In the genomic region with DNA sequence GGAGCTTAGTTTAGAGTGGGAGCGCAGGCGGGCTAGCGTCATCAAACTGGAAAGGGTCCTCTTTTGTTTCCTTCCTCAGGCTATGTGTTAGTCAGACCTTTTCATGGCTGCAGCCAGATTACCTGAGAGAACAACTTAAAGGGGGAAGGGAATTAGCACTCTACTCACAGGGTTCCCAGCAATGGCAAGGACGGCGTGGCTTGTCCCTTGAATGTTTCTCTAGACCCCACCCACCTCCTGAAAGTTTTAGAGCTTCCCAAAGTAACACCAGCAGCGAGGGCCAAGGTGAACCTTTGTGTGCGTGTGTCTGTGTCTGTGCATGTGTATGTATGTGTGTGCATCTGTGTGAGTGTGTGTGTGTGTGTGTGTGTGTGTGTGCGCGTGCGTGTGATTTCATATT, we compare ENCODE assay signal across 26 mouse cellular contexts.
"Had no signal": no experiment of that assay in that cellular context is flagged by ENCODE, and none has a peak within 500 bp of the region (broad histone marks: within the 10 kb centered on the region; RNA-seq: fewer than 3 reads in every experiment).

No protein-coding gene starts in this region.

- ATAC-seq: hindbrain, postnatal 0 days; intestine, embryonic 16.5 days; liver, embryonic 12.5 days had no signal

- DNase-seq: gastrocnemius, adult 2 months; gastrocnemius, postnatal 10 days; gastrocnemius, postnatal 25 days; heart, postnatal 14 days; heart, postnatal 36 days; kidney, adult 11 months; kidney, adult 2 months; kidney, adult 9 months; kidney, postnatal 14 days; kidney, postnatal 36 days; layer of hippocampus, adult 9-11 months; layer of hippocampus, postnatal 36 days; left cerebral cortex, postnatal 4 days had no signal

- H3K4me2 ChIP-seq: heart, embryonic 11.5 days; heart, embryonic 13.5 days; heart, embryonic 15.5 days; hindbrain, embryonic 13.5 days; hindbrain, embryonic 15.5 days; kidney, embryonic 15.5 days; limb, embryonic 13.5 days; limb, embryonic 15.5 days; liver, embryonic 12.5 days had no signal

- H3K9ac ChIP-seq: heart, embryonic 13.5 days; heart, embryonic 15.5 days; hindbrain, embryonic 13.5 days; hindbrain, embryonic 15.5 days; kidney, embryonic 15.5 days; limb, embryonic 13.5 days; limb, embryonic 15.5 days; liver, embryonic 12.5 days; liver, embryonic 14.5 days had no signal

- H3K4me3 ChIP-seq: gastrocnemius, adult 2 months; heart, embryonic 13.5 days; heart, embryonic 15.5 days; hindbrain, embryonic 13.5 days; hindbrain, embryonic 15.5 days; kidney, embryonic 15.5 days; limb, embryonic 13.5 days; limb, embryonic 15.5 days; liver, embryonic 12.5 days had no signal

- H3K4me1 ChIP-seq: heart, embryonic 15.5 days; hindbrain, embryonic 15.5 days; limb, embryonic 13.5 days; limb, embryonic 15.5 days; liver, embryonic 12.5 days had no signal

- H3K27me3 ChIP-seq: heart, embryonic 13.5 days; heart, embryonic 15.5 days; hindbrain, embryonic 13.5 days; hindbrain, embryonic 15.5 days; kidney, embryonic 15.5 days; limb, embryonic 13.5 days; limb, embryonic 15.5 days; liver, embryonic 12.5 days had no signal

- H3K9me3 ChIP-seq: heart, embryonic 15.5 days; hindbrain, embryonic 13.5 days; hindbrain, embryonic 15.5 days; kidney, embryonic 15.5 days; limb, embryonic 13.5 days; limb, embryonic 15.5 days; liver, embryonic 12.5 days had no signal

- H3K27ac ChIP-seq: gastrocnemius, adult 2 months; heart, embryonic 13.5 days; heart, embryonic 15.5 days; hindbrain, embryonic 13.5 days; hindbrain, embryonic 15.5 days; hindbrain, postnatal 0 days; kidney, embryonic 15.5 days; kidney, postnatal 0 days; limb, embryonic 13.5 days; limb, embryonic 15.5 days; liver, embryonic 12.5 days; liver, embryonic 14.5 days had no signal

- H3K36me3 ChIP-seq: heart, embryonic 13.5 days; heart, embryonic 15.5 days; hindbrain, embryonic 13.5 days; hindbrain, embryonic 15.5 days; kidney, embryonic 15.5 days; limb, embryonic 13.5 days; limb, embryonic 15.5 days; liver, embryonic 12.5 days had no signal
